Mouse (Mus musculus) midbrain, embryonic 13.5 days (tissue): ENCODE measurements around the gene As3mt. TPM values are rescaled to one million over a fixed set of nuclear protein-coding genes. Genes with fewer than 3 reads are reported as not detected.

Experiments used
- ATAC-seq: fragments of 200-750 bp; cut with Nextera tagmentation; 2 replicates; pipeline ENCODE4 v1.8.0; 2017; ENCODE audit warnings: mild to moderate bottlenecking, moderate TSS enrichment, moderate library complexity
- H3K27ac ChIP-seq: fragments of 300-500 bp; sonication (generic); 2 replicates; pipeline ENCODE4 v1.5.1; 2015; ENCODE audit warnings: inconsistent platforms, mild to moderate bottlenecking, moderate library complexity
- H3K27me3 ChIP-seq: fragments of 300-500 bp; sonication (generic); 2 replicates; pipeline ENCODE4 v1.6.1; 2015; ENCODE audit warnings: mild to moderate bottlenecking, inconsistent platforms
- H3K36me3 ChIP-seq: fragments of 300-500 bp; sonication (generic); 2 replicates; pipeline ENCODE4 v1.6.1; 2015; ENCODE audit warnings: mild to moderate bottlenecking, inconsistent platforms
- H3K4me1 ChIP-seq: fragments of 300-500 bp; sonication (generic); replicated peaks from 2 replicates; pipeline ENCODE4 v1.6.1; 2015; ENCODE audit warnings: inconsistent platforms
- H3K4me2 ChIP-seq: fragments of 300-500 bp; sonication (generic); replicated peaks from 2 replicates; pipeline ENCODE4 v1.6.1; 2015; ENCODE audit warnings: moderate library complexity, mild to moderate bottlenecking, inconsistent platforms
- H3K4me3 ChIP-seq: fragments of 300-500 bp; sonication (generic); replicated peaks from 2 replicates; pipeline ENCODE4 v1.5.1; 2015; ENCODE audit warnings: mild to moderate bottlenecking, inconsistent platforms
- H3K9ac ChIP-seq: fragments of 300-500 bp; sonication (generic); replicated peaks from 2 replicates; pipeline ENCODE4 v1.6.1; 2015; ENCODE audit warnings: mild to moderate bottlenecking, inconsistent platforms
- H3K9me3 ChIP-seq: fragments of 300-500 bp; sonication (generic); 2 replicates; pipeline ENCODE4 v1.6.1; 2016; ENCODE audit warnings: mild to moderate bottlenecking, inconsistent platforms
- WGBS: fragments of 180-500 bp; shearing (Covaris S2); methylation state at CpG from one replicate; pipeline ENCODE4 v1.1.7; 2015; 5-methylcytosine and 5-hydroxymethylcytosine counted together
- polyA plus RNA-seq: library from polyadenylated mRNA; unstranded; fragments of >200 nt; fragmentation: Nextera tagmentation; extraction: Ambion mirVana; gene quantifications from 2 replicates; pipeline ENCODE4 v1.2.1, GENCODE M21; 2015

The As3mt gene
- 32.6 and 34.2 TPM in 2 replicates for polyA plus RNA-seq

- no peaks in the 10 kb centered on the region for H3K27me3 ChIP-seq
- WGBS = 14% methylated on average over 31 of the region's 31 CpGs
- H3K4me3 ChIP-seq = peak within 1 kb of the TSS; percentile 47
- H3K27ac ChIP-seq = no peak within 1 kb of the TSS
- H3K36me3 ChIP-seq = no peaks in the 10 kb centered on the region
- H3K4me1 ChIP-seq = peaks cover 12% of the 10 kb centered on the region; the same call in 1 of the 2 replicates
- peak within 1 kb of the TSS; percentile 43 for H3K9ac ChIP-seq
- H3K9me3 ChIP-seq = no peaks in the 10 kb centered on the region
- peak within 1 kb of the TSS; percentile 62 for H3K4me2 ChIP-seq
- peak; percentile 75 for ATAC-seq
These were observed at the start of gene As3mt for GRCm38 (mm10) chr19:46707296-46708151. TSS of gene As3mt (plus strand) at chr19:46707458.

GRCm38 (mm10) chr19:46658348-46658747 is 48.9 kb upstream of the As3mt start:
- WGBS = 96% methylated on average over 7 of the region's 7 CpGs
- H3K9ac ChIP-seq = no peak overlapping the region
- H3K27me3 ChIP-seq = no peaks in the 10 kb centered on the region
- H3K27ac ChIP-seq = no peak overlapping the region
- no peak for ATAC-seq
- H3K9me3 ChIP-seq = no peaks in the 10 kb centered on the region
- no peak overlapping the region for H3K4me2 ChIP-seq
- H3K4me1 ChIP-seq = no peaks in the 10 kb centered on the region
- H3K4me3 ChIP-seq = no peak overlapping the region
- H3K36me3 ChIP-seq = peaks cover 46% of the 10 kb centered on the region

GRCm38 (mm10) chr19:46658851-46659250 is 48.4 kb upstream of the As3mt start:
- no peak for ATAC-seq
- Histone ChIP-seq H3K27me3 (no peaks in the 10 kb centered on the region), H3K4me1 (no peaks in the 10 kb centered on the region), H3K4me2 (no peak overlapping the region), H3K36me3 (peaks cover 41% of the 10 kb centered on the region), H3K4me3 (no peak overlapping the region), H3K9me3 (no peaks in the 10 kb centered on the region), H3K9ac (no peak overlapping the region), H3K27ac (no peak overlapping the region)
- 93% methylated on average over 9 of the region's 9 CpGs for WGBS

GRCm38 (mm10) chr19:46661511-46661910 is 45.7 kb upstream of the As3mt start:
- Histone ChIP-seq H3K4me3 (no peak overlapping the region), H3K36me3 (peaks cover 14% of the 10 kb centered on the region), H3K4me1 (peaks cover 7% of the 10 kb centered on the region), H3K27me3 (no peaks in the 10 kb centered on the region), H3K4me2 (no peak overlapping the region), H3K27ac (no peak overlapping the region), H3K9me3 (no peaks in the 10 kb centered on the region), H3K9ac (no peak overlapping the region)
- ATAC-seq = no peak
- WGBS = 74% methylated on average over 4 of the region's 4 CpGs

GRCm38 (mm10) chr19:46662214-46662613 is 45.0 kb upstream of the As3mt start:
- 90% methylated on average over 8 of the region's 8 CpGs for WGBS
- Histone ChIP-seq H3K4me1 (peaks cover 7% of the 10 kb centered on the region), H3K27me3 (no peaks in the 10 kb centered on the region), H3K9me3 (no peaks in the 10 kb centered on the region), H3K4me3 (no peak overlapping the region), H3K4me2 (no peak overlapping the region), H3K9ac (no peak overlapping the region), H3K27ac (no peak overlapping the region), H3K36me3 (peaks cover 7% of the 10 kb centered on the region)
- no peak for ATAC-seq

- peaks cover 4% of the 10 kb centered on the region; the same call in 1 of the 2 replicates for H3K36me3 ChIP-seq
- H3K9ac ChIP-seq = no peak overlapping the region
- ATAC-seq = no peak
- 88% methylated on average over 6 of the region's 6 CpGs for WGBS
- no peak overlapping the region for H3K4me2 ChIP-seq
- H3K27ac ChIP-seq = no peak overlapping the region
- no peak overlapping the region for H3K4me3 ChIP-seq
- H3K4me1 ChIP-seq = peaks cover 7% of the 10 kb centered on the region
- no peaks in the 10 kb centered on the region for H3K9me3 ChIP-seq
- no peaks in the 10 kb centered on the region for H3K27me3 ChIP-seq
These were observed 44.5 kb upstream of the As3mt start for GRCm38 (mm10) chr19:46662784-46663183.

GRCm38 (mm10) chr19:46665474-46665873 is 41.8 kb upstream of the As3mt start:
- no peak for ATAC-seq
- H3K27ac ChIP-seq = no peak overlapping the region
- H3K4me1 ChIP-seq = peaks cover 7% of the 10 kb centered on the region
- no peaks in the 10 kb centered on the region for H3K27me3 ChIP-seq
- H3K9me3 ChIP-seq = no peaks in the 10 kb centered on the region
- no peaks in the 10 kb centered on the region for H3K36me3 ChIP-seq
- H3K4me2 ChIP-seq = no peak overlapping the region
- no peak overlapping the region for H3K4me3 ChIP-seq
- no peak overlapping the region for H3K9ac ChIP-seq
- WGBS = 41% methylated on average over 7 of the region's 7 CpGs

- ATAC-seq = no peak
- H3K4me2 ChIP-seq = no peak overlapping the region
- no peak overlapping the region for H3K9ac ChIP-seq
- no peaks in the 10 kb centered on the region for H3K27me3 ChIP-seq
- H3K36me3 ChIP-seq = no peaks in the 10 kb centered on the region
- 70% methylated on average over 11 of the region's 11 CpGs for WGBS
- no peak overlapping the region for H3K4me3 ChIP-seq
- no peaks in the 10 kb centered on the region for H3K9me3 ChIP-seq
- no peak overlapping the region for H3K27ac ChIP-seq
- peaks cover 7% of the 10 kb centered on the region for H3K4me1 ChIP-seq
These were observed 40.0 kb upstream of the As3mt start for GRCm38 (mm10) chr19:46667300-46667699.

- Histone ChIP-seq H3K4me3 (no peak overlapping the region), H3K9ac (no peak overlapping the region), H3K27ac (no peak overlapping the region), H3K4me1 (peaks cover 7% of the 10 kb centered on the region), H3K9me3 (no peaks in the 10 kb centered on the region), H3K27me3 (no peaks in the 10 kb centered on the region), H3K36me3 (no peaks in the 10 kb centered on the region), H3K4me2 (no peak overlapping the region)
- 88% methylated on average over 10 of the region's 10 CpGs for WGBS
- no peak for ATAC-seq
These were observed 39.0 kb upstream of the As3mt start for GRCm38 (mm10) chr19:46668263-46668662.

- WGBS = 87% methylated on average over 5 of the region's 5 CpGs
- Histone ChIP-seq H3K36me3 (no peaks in the 10 kb centered on the region), H3K27me3 (no peaks in the 10 kb centered on the region), H3K4me3 (no peak overlapping the region), H3K4me1 (peaks cover 7% of the 10 kb centered on the region), H3K4me2 (no peak overlapping the region), H3K27ac (no peak overlapping the region), H3K9ac (no peak overlapping the region), H3K9me3 (no peaks in the 10 kb centered on the region)
- ATAC-seq = no peak
These were observed 37.5 kb upstream of the As3mt start for GRCm38 (mm10) chr19:46669802-46670201.

GRCm38 (mm10) chr19:46670691-46671090 is 36.6 kb upstream of the As3mt start:
- Histone ChIP-seq H3K4me1 (peaks cover 2% of the 10 kb centered on the region), H3K4me2 (no peak overlapping the region), H3K27me3 (no peaks in the 10 kb centered on the region), H3K27ac (no peak overlapping the region), H3K4me3 (no peak overlapping the region), H3K36me3 (no peaks in the 10 kb centered on the region), H3K9me3 (no peaks in the 10 kb centered on the region), H3K9ac (no peak overlapping the region)
- ATAC-seq = peak; percentile 88
- WGBS = 30% methylated on average over 13 of the region's 13 CpGs

- Histone ChIP-seq H3K27me3 (no peaks in the 10 kb centered on the region), H3K27ac (no peak within 1 kb of the TSS), H3K4me1 (no peaks in the 10 kb centered on the region), H3K9ac (no peak within 1 kb of the TSS), H3K9me3 (no peaks in the 10 kb centered on the region), H3K4me2 (no peak within 1 kb of the TSS), H3K36me3 (no peaks in the 10 kb centered on the region), H3K4me3 (no peak within 1 kb of the TSS)
- no peak for ATAC-seq
- 82% methylated on average over 5 of the region's 5 CpGs for WGBS
These were observed 34.4 kb upstream of the As3mt start, which contains the start of gene Cyp17a1 for GRCm38 (mm10) chr19:46672766-46673418. TSS of gene Cyp17a1 (minus strand) at chr19:46673172.
